Mouse (Mus musculus) intestine, embryonic 14.5 days (tissue): ENCODE measurements around the gene Megf11. TPM values are rescaled to one million over a fixed set of nuclear protein-coding genes. Genes with fewer than 3 reads are reported as not detected.

ENCODE experiments used
- ATAC-seq: fragments of 200-750 bp; cut with Nextera tagmentation; replicated peaks from 2 replicates; pipeline ENCODE4 v1.8.0; 2017; ENCODE audit warnings: low read depth, moderate number of reproducible peaks, moderate TSS enrichment, moderate library complexity; ENCODE audit not compliant: low FRiP score, low TSS enrichment
- DNase-seq: peaks from one replicate; pipeline ENCODE4 v3.0.0-alpha.2; 2018; ENCODE audit warnings: low spot score
- H3K27ac ChIP-seq: fragments of 300-500 bp; sonication (generic); 2 replicates; pipeline ENCODE4 v1.5.1; 2014; ENCODE audit warnings: low read depth, mild to moderate bottlenecking, control low read depth
- H3K27me3 ChIP-seq: fragments of 300-500 bp; sonication (generic); replicated peaks from 2 replicates; pipeline ENCODE4 v1.6.1; 2014; ENCODE audit warnings: low read length, control low read depth; ENCODE audit not compliant: control insufficient read depth, insufficient read depth
- H3K36me3 ChIP-seq: fragments of 300-500 bp; sonication (generic); 2 replicates; pipeline ENCODE4 v1.6.1; 2014; ENCODE audit warnings: low read length, control low read depth; ENCODE audit not compliant: control insufficient read depth, insufficient read depth
- H3K4me1 ChIP-seq: fragments of 300-500 bp; sonication (generic); replicated peaks from 2 replicates; pipeline ENCODE4 v1.6.1; 2014; ENCODE audit warnings: low read length, control low read depth, mixed read lengths; ENCODE audit not compliant: control insufficient read depth, insufficient read depth
- H3K4me2 ChIP-seq: fragments of 300-500 bp; sonication (generic); 2 replicates; pipeline ENCODE4 v1.6.1; 2014; ENCODE audit warnings: low read length
- H3K4me3 ChIP-seq: fragments of 300-500 bp; sonication (generic); 2 replicates; pipeline ENCODE4 v1.5.1; 2014; ENCODE audit warnings: low read depth, low read length, control low read depth, mixed read lengths
- H3K9ac ChIP-seq: fragments of 300-500 bp; sonication (generic); 2 replicates; pipeline ENCODE4 v1.6.1; 2014; ENCODE audit warnings: mild to moderate bottlenecking, low read length
- H3K9me3 ChIP-seq: fragments of 300-500 bp; sonication (generic); 2 replicates; pipeline ENCODE4 v1.6.1; 2016; ENCODE audit warnings: low read length, control low read depth; ENCODE audit not compliant: control insufficient read depth
- WGBS: fragments of 180-500 bp; shearing (Covaris S2); extraction: QIAGEN DNeasy Blood & Tissue Kit; methylation state at CpG from one replicate; pipeline ENCODE4 v1.1.7; 2014; 5-methylcytosine and 5-hydroxymethylcytosine counted together
- polyA plus RNA-seq: library from polyadenylated mRNA; unstranded; fragments of >200 nt; fragmentation: Nextera tagmentation; extraction: Ambion mirVana; gene quantifications from 2 replicates; pipeline ENCODE4 v1.2.1, GENCODE M21; 2014

Megf11 gene
- polyA plus RNA-seq, 1 experiment from 2014 or later, result 1.1 TPM

GRCm38 (mm10) chr9:64447070-64447469 lies 61.6 kb downstream of the Megf11 start:
- no peaks in the 10 kb centered on the region for H3K36me3 ChIP-seq
- no peaks in the 10 kb centered on the region for H3K9me3 ChIP-seq
- ATAC-seq (peak; percentile 62), DNase-seq (no peak)
- H3K9ac ChIP-seq, result no peak overlapping the region
- H3K27ac ChIP-seq, result no peak overlapping the region
- no peak overlapping the region for H3K4me2 ChIP-seq
- no peaks in the 10 kb centered on the region for H3K27me3 ChIP-seq
- H3K4me1 ChIP-seq, result peaks cover 9% of the 10 kb centered on the region
- no peak overlapping the region for H3K4me3 ChIP-seq
- 27% methylated on average over 6 of the region's 6 CpGs for WGBS

DNA sequence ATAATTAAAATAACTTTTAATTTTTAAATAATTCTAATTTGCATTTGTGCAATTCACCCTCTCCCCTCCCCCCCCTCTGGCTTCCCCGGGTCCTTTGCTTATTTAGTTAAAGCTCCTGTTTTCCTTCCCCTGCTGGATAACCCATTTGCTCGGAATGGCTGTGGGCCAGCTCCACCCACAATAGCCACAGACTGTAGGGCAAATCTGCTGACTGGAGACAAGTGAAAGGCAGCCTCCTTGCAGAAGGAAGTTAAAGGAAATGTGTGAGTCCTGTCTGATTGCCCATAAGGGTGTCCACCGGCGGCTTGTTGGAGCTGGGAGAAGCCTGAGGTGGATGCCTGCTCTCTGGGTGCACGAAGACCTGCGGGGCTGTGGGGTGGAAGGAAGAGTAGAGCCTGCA lies 62.1 kb downstream of the Megf11 start:
- 28% methylated on average over 6 of the region's 6 CpGs for WGBS
- Histone ChIP-seq H3K36me3 (no peaks in the 10 kb centered on the region), H3K4me3 (no peak overlapping the region), H3K9me3 (no peaks in the 10 kb centered on the region), H3K9ac (no peak overlapping the region), H3K27me3 (no peaks in the 10 kb centered on the region), H3K27ac (no peak overlapping the region), H3K4me1 (peaks cover 9% of the 10 kb centered on the region), H3K4me2 (no peak overlapping the region)
- DNase-seq (no peak), ATAC-seq (no peak)

DNA sequence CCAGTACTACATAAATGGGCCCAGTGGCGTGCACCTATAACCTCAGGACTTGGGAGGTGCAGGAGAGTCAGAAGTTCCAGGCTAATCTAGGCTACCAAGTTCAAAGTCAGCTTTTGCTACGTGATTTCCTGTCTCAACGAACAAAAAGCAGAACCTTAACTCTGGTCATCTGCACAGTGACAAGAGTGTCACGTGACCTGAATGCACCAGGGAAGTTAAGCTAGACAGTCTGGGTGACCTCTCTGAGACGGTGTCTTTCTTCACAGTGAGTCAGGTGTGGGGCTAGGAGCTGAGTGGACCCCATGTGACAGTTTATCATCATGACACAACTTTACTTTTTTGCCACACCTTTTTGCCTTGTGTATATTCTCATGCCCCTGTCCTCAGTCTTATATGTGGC lies 67.3 kb downstream of the Megf11 start:
- H3K36me3 ChIP-seq, result no peaks in the 10 kb centered on the region
- H3K4me3 ChIP-seq, result no peak overlapping the region
- no peaks in the 10 kb centered on the region for H3K9me3 ChIP-seq
- no peak overlapping the region for H3K27ac ChIP-seq
- H3K27me3 ChIP-seq, result no peaks in the 10 kb centered on the region
- 61% methylated on average over 5 of the region's 5 CpGs for WGBS
- no peak overlapping the region for H3K4me2 ChIP-seq
- ATAC-seq (no peak), DNase-seq (no peak)
- no peak overlapping the region for H3K9ac ChIP-seq
- peaks cover 11% of the 10 kb centered on the region; the same call in 1 of the 2 replicates for H3K4me1 ChIP-seq

- 77% methylated on average over 4 of the region's 4 CpGs for WGBS
- Histone ChIP-seq H3K4me1 (peaks cover 9% of the 10 kb centered on the region; the same call in 1 of the 2 replicates), H3K4me2 (no peak overlapping the region), H3K4me3 (no peak overlapping the region), H3K27me3 (no peaks in the 10 kb centered on the region), H3K9me3 (no peaks in the 10 kb centered on the region), H3K36me3 (no peaks in the 10 kb centered on the region), H3K9ac (no peak overlapping the region), H3K27ac (no peak overlapping the region)
- ATAC-seq (no peak), DNase-seq (no peak)
Observed at GRCm38 (mm10) chr9:64454196-64454595, 68.8 kb downstream of the Megf11 start.

DNA sequence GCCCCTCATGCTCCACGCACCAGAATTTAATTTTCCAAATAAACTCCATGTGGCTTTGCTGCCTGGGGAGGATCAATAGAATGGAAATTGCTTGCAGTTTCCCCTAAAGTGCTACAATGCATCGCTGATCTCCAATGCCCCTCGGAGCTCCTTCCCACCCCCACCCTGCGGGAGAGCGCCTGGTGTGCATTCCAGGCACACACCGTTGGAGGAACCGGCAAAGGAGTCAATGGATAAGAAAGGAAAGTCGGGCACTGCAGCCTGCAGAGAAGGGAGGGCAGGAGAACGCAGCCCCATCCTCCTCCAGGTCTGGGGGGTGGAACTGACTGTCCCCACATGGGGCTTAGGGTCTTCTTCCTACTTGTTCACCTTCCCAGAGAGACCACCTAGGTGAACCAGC lies 70.5 kb downstream of the Megf11 start:
- ATAC-seq, result no peak
- H3K9ac ChIP-seq, result no peak overlapping the region
- no peaks in the 10 kb centered on the region for H3K9me3 ChIP-seq
- DNase-seq, result no peak
- H3K27me3 ChIP-seq, result no peaks in the 10 kb centered on the region
- no peak overlapping the region for H3K4me3 ChIP-seq
- H3K4me1 ChIP-seq, result peaks cover 9% of the 10 kb centered on the region; the same call in 1 of the 2 replicates
- whole genome bisulfite sequencing, result 5% methylated on average over 9 of the region's 9 CpGs
- H3K4me2 ChIP-seq, result no peak overlapping the region
- no peak overlapping the region for H3K27ac ChIP-seq
- no peaks in the 10 kb centered on the region for H3K36me3 ChIP-seq

GRCm38 (mm10) chr9:64457596-64457995 lies 72.2 kb downstream of the Megf11 start:
- Histone ChIP-seq H3K4me3 (no peak overlapping the region), H3K9ac (no peak overlapping the region), H3K27ac (no peak overlapping the region), H3K9me3 (no peaks in the 10 kb centered on the region), H3K36me3 (no peaks in the 10 kb centered on the region), H3K4me2 (no peak overlapping the region), H3K27me3 (no peaks in the 10 kb centered on the region), H3K4me1 (peaks cover 9% of the 10 kb centered on the region; the same call in 1 of the 2 replicates)
- WGBS, result 57% methylated on average over 7 of the region's 7 CpGs
- DNase-seq (no peak), ATAC-seq (no peak)

GRCm38 (mm10) chr9:64461568-64462308 lies 76.3 kb downstream of the Megf11 start:
- Histone ChIP-seq H3K4me2 (no peak overlapping the region), H3K9ac (no peak overlapping the region), H3K27ac (no peak overlapping the region), H3K4me3 (no peak overlapping the region), H3K9me3 (no peaks in the 10 kb centered on the region), H3K4me1 (peaks cover 5% of the 10 kb centered on the region; the same call in 1 of the 2 replicates), H3K27me3 (no peaks in the 10 kb centered on the region), H3K36me3 (no peaks in the 10 kb centered on the region)
- DNase-seq (no peak), ATAC-seq (no peak)
- WGBS, result 59% methylated on average over 16 of the region's 16 CpGs

DNA sequence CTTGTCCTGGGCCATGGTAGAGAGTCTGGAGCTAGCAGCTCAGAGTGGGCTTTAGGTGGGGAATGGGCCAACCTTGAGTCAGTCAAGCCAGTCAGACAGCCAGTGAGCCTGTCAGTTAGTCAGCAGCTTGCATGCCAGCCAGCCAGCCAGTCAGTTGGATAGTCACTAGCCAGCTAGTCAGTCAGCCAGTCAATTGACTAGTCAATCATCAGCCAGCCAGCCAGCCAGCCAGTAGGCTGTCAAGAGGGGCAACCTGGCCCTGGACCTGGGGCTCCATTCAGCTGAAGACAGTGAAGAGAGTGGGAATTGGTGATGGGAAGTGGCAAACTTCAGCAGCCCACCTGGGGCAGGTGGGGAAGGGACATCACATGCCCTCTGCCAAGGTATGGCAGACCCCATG lies 77.4 kb downstream of the Megf11 start:
- no peak overlapping the region for H3K9ac ChIP-seq
- no peak overlapping the region for H3K4me2 ChIP-seq
- H3K4me3 ChIP-seq, result no peak overlapping the region
- no peak for ATAC-seq
- no peaks in the 10 kb centered on the region for H3K27me3 ChIP-seq
- H3K4me1 ChIP-seq, result no peaks in the 10 kb centered on the region
- no peaks in the 10 kb centered on the region for H3K9me3 ChIP-seq
- no peaks in the 10 kb centered on the region for H3K36me3 ChIP-seq
- DNase-seq, result no peak
- no peak overlapping the region for H3K27ac ChIP-seq

GRCm38 (mm10) chr9:64466090-64466489 lies 80.7 kb downstream of the Megf11 start:
- Histone ChIP-seq H3K9ac (no peak overlapping the region), H3K9me3 (no peaks in the 10 kb centered on the region), H3K27ac (no peak overlapping the region), H3K4me1 (no peaks in the 10 kb centered on the region), H3K4me2 (no peak overlapping the region), H3K4me3 (no peak overlapping the region), H3K27me3 (no peaks in the 10 kb centered on the region), H3K36me3 (no peaks in the 10 kb centered on the region)
- DNase-seq (no peak), ATAC-seq (no peak)
- WGBS, result 64% methylated on average over 8 of the region's 8 CpGs
